Mouse (Mus musculus) lung, postnatal 0 days (tissue): ENCODE measurements around the gene Stim1.

ENCODE experiments used
- CTCF ChIP-seq: IDR thresholded peaks from 2 replicates; pipeline ENCODE4 v1.5.1; 2016; ENCODE audit warnings: antibody characterized with exemption, mild to moderate bottlenecking
- EP300 ChIP-seq: IDR thresholded peaks from 2 replicates; pipeline ENCODE4 v1.6.1; 2016; ENCODE audit warnings: antibody characterized with exemption, mild to moderate bottlenecking, control low read depth

GRCm38 (mm10) chr7:102477377-102477776, 209.8 kb downstream of the Stim1 start:
- no peak for TF ChIP-seq CTCF
- TF ChIP-seq EP300 = no peak
